Mouse (Mus musculus) midbrain, postnatal 0 days (tissue): Measurements from ENCODE around the gene Il3. TPM values are rescaled to one million over a fixed set of nuclear protein-coding genes. Genes with fewer than 3 reads are reported as not detected.
A peak's percentile ranks its signal among the peaks of the same experiment; 100 is the strongest.
"Not testable (repeated sequence)": the region's sequence is repeated elsewhere in the genome, so short reads cannot be mapped to it uniquely, and the experiment has no call there.

Source experiments
- ATAC-seq: fragments of 200-750 bp; cut with Nextera tagmentation; 2 replicates; pipeline ENCODE4 v1.8.0; 2017; ENCODE audit warnings: moderate number of reproducible peaks, mild to moderate bottlenecking, moderate TSS enrichment, moderate library complexity; ENCODE audit not compliant: low FRiP score
- DNase-seq: peaks from one replicate; pipeline ENCODE4 v3.0.0-alpha.2; 2015; ENCODE audit warnings: low spot score
- H3K27ac ChIP-seq: fragments of 300-500 bp; sonication (generic); 2 replicates; pipeline ENCODE4 v1.5.1; 2014; ENCODE audit warnings: low read depth, mild to moderate bottlenecking, low read length, mixed read lengths
- H3K27me3 ChIP-seq: fragments of 300-500 bp; sonication (generic); 2 replicates; pipeline ENCODE4 v1.6.1; 2014; ENCODE audit warnings: low read length, control low read depth, mixed read lengths; ENCODE audit not compliant: insufficient read depth
- H3K36me3 ChIP-seq: fragments of 300-500 bp; sonication (generic); 2 replicates; pipeline ENCODE4 v1.6.1; 2014; ENCODE audit warnings: low read length, control low read depth, mixed read lengths; ENCODE audit not compliant: insufficient read depth
- H3K4me1 ChIP-seq: fragments of 300-500 bp; sonication (generic); 2 replicates; pipeline ENCODE4 v1.6.1; 2014; ENCODE audit warnings: mild to moderate bottlenecking, control low read depth, antibody characterized with exemption, low read length, mixed read lengths; ENCODE audit not compliant: insufficient read depth
- H3K4me2 ChIP-seq: fragments of 300-500 bp; sonication (generic); 2 replicates; pipeline ENCODE4 v1.6.1; 2014; ENCODE audit warnings: low read depth, mild to moderate bottlenecking, low read length, mixed read lengths; ENCODE audit not compliant: poor library complexity, severe bottlenecking
- H3K4me3 ChIP-seq: fragments of 300-500 bp; sonication (generic); 2 replicates; pipeline ENCODE4 v1.5.1; 2014; ENCODE audit warnings: low read depth, mild to moderate bottlenecking, low read length, moderate library complexity
- H3K9ac ChIP-seq: fragments of 300-500 bp; sonication (generic); replicated peaks from 2 replicates; pipeline ENCODE4 v1.6.1; 2014; ENCODE audit warnings: mild to moderate bottlenecking, low read length, moderate library complexity, mixed read lengths; ENCODE audit not compliant: poor library complexity, severe bottlenecking
- H3K9me3 ChIP-seq: fragments of 300-500 bp; sonication (generic); 2 replicates; pipeline ENCODE4 v1.6.1; 2016; ENCODE audit warnings: low read length, control low read depth
- CTCF ChIP-seq: IDR thresholded peaks from 2 replicates; pipeline ENCODE4 v1.5.1; 2016; ENCODE audit warnings: antibody characterized with exemption, mild to moderate bottlenecking
- WGBS: fragments of 180-500 bp; shearing (Covaris S2); extraction: QIAGEN DNeasy Blood & Tissue Kit; methylation state at CpG from one replicate; pipeline ENCODE4 v1.1.7; 2014; 5-methylcytosine and 5-hydroxymethylcytosine counted together
- polyA plus RNA-seq: library from polyadenylated mRNA; unstranded; fragments of >200 nt; fragmentation: Nextera tagmentation; extraction: Ambion mirVana; gene quantifications from 2 replicates; pipeline ENCODE4 v1.2.1, GENCODE M21; 2015
- total RNA-seq: library from RNA; depleted of rRNA; stranded (reverse); fragments of >200 nt; gene quantifications from 2 replicates; pipeline ENCODE4 v1.2.3, GENCODE M21; 2014

Il3 gene
- total and polyA plus RNA-seq, 2 experiments from 2014 or later, result not detected

DNA sequence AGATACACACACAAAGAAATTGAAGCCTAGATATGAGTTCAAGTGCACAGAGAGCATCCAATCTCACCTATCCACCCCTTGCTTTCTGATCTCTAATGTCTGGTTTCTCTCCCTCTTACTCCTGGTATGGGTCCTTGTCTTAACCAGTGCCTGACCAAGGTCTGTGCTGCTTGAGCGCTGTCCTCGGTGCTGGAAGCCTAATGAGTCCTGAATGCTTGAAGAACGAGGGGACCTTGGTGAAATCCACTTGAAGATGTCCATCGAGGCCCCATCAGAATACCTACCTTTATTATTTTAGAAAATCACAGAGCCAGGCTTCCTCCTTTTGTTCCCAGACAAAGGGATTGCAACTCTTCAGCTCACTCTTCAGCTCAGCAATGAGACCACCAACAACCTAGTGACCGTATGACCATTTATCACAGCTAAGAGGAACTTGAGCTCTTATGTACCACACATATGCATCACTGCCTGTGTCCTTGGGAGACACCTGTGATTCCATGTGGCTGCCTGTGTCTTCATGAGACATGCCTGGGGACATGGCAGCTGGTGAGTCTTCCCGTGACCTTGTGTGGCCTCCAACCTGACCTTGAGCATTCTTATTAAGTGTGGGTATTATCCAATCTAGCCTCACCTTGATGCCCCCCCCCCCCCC, 36.1 kb upstream of the Il3 start:
- peak overlapping the region; percentile 89 for H3K27ac ChIP-seq
- ATAC-seq (no peak), DNase-seq (peak; percentile 15)
- H3K36me3 ChIP-seq, result no peaks in the 10 kb centered on the region
- peak overlapping the region; percentile 86 for H3K4me2 ChIP-seq
- 0 out of 2 replicates have a peak, but pooled peaks have one; percentile 3 for TF ChIP-seq CTCF
- WGBS, result 19% methylated on average over 6 of the region's 6 CpGs
- H3K9ac ChIP-seq, result peak overlapping the region; percentile 91
- H3K4me3 ChIP-seq, result peak overlapping the region; percentile 66
- H3K27me3 ChIP-seq, result no peaks in the 10 kb centered on the region
- H3K4me1 ChIP-seq, result peaks cover 24% of the 10 kb centered on the region
- no peaks in the 10 kb centered on the region for H3K9me3 ChIP-seq

- H3K9ac ChIP-seq, result peak overlapping the region; percentile 91; the same call in 1 of the 2 replicates
- H3K36me3 ChIP-seq, result no peaks in the 10 kb centered on the region
- peaks cover 24% of the 10 kb centered on the region for H3K4me1 ChIP-seq
- 75% methylated on average over 3 of the region's 3 CpGs for WGBS
- H3K4me3 ChIP-seq, result no peak overlapping the region
- TF ChIP-seq CTCF, result no peak
- peak overlapping the region; percentile 89 for H3K27ac ChIP-seq
- no peaks in the 10 kb centered on the region for H3K27me3 ChIP-seq
- no peak for DNase-seq
- H3K9me3 ChIP-seq, result no peaks in the 10 kb centered on the region
- ATAC-seq, result no peak
- H3K4me2 ChIP-seq, result peak overlapping the region; percentile 86
Measured at GRCm38 (mm10) chr11:54302606-54303005, 35.5 kb upstream of the Il3 start.

- peaks cover 24% of the 10 kb centered on the region for H3K4me1 ChIP-seq
- no peak overlapping the region for H3K9ac ChIP-seq
- H3K27me3 ChIP-seq, result no peaks in the 10 kb centered on the region
- no peak for DNase-seq
- H3K4me3 ChIP-seq, result no peak overlapping the region
- H3K27ac ChIP-seq, result no peak overlapping the region
- WGBS, result 90% methylated on average over 8 of the region's 8 CpGs
- H3K4me2 ChIP-seq, result no peak overlapping the region
- H3K9me3 ChIP-seq, result no peaks in the 10 kb centered on the region
- H3K36me3 ChIP-seq, result no peaks in the 10 kb centered on the region
- TF ChIP-seq CTCF, result no peak
- ATAC-seq, result no peak
Measured at GRCm38 (mm10) chr11:54301994-54302393, 34.9 kb upstream of the Il3 start.

- no peaks in the 10 kb centered on the region for H3K27me3 ChIP-seq
- H3K9ac ChIP-seq, result no peak overlapping the region
- ATAC-seq (no peak), DNase-seq (no peak)
- H3K27ac ChIP-seq, result no peak overlapping the region
- H3K9me3 ChIP-seq, result no peaks in the 10 kb centered on the region
- no peak overlapping the region for H3K4me2 ChIP-seq
- no peak overlapping the region for H3K4me3 ChIP-seq
- peaks cover 11% of the 10 kb centered on the region for H3K4me1 ChIP-seq
- peak; percentile 29 for TF ChIP-seq CTCF
- no peaks in the 10 kb centered on the region for H3K36me3 ChIP-seq
Measured at GRCm38 (mm10) chr11:54298777-54299176, 31.7 kb upstream of the Il3 start.

DNA sequence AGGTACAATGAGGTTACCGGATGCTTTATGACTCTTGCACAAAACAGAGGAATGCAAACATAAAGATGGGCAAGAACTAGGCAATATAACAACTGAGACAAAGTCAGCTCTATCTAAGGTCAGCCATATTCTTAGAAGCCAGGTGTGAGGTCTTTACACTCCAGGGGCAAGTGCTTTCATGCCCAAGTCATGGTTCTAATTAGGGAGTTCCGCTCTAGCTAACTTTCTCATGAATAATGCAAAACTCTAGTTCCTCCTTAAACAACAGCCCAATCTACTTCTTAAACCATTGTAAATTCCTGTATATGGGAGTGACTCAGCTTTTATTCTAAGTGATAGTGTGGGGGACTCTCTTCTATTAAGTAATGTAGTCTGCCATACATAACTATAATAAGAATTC, 30.4 kb upstream of the Il3 start:
- not testable (repeated sequence) for DNase-seq, H3K4me2 ChIP-seq, H3K27ac ChIP-seq, H3K4me3 ChIP-seq, ATAC-seq, H3K36me3 ChIP-seq, H3K9me3 ChIP-seq, H3K9ac ChIP-seq, H3K27me3 ChIP-seq, H3K4me1 ChIP-seq
- 89% methylated on average over 2 of the region's 2 CpGs for WGBS

GRCm38 (mm10) chr11:54296734-54297133, 29.7 kb upstream of the Il3 start:
- 100% methylated on average over 1 of the region's 1 CpGs for WGBS
- Histone ChIP-seq H3K9ac (no peak overlapping the region), H3K4me3 (no peak overlapping the region), H3K4me2 (no peak overlapping the region), H3K27me3 (no peaks in the 10 kb centered on the region), H3K9me3 (no peaks in the 10 kb centered on the region), H3K27ac (no peak overlapping the region), H3K36me3 (no peaks in the 10 kb centered on the region), H3K4me1 (no peaks in the 10 kb centered on the region)
- DNase-seq (no peak), ATAC-seq (no peak)
- no peak for TF ChIP-seq CTCF
